Mouse (Mus musculus) lung, postnatal 0 days (tissue): ENCODE data around the gene Zfp36l1. TPM values are rescaled to one million over a fixed set of nuclear protein-coding genes. Genes with fewer than 3 reads are reported as not detected.

Experiments used
- ATAC-seq: fragments of 200-750 bp; cut with Nextera tagmentation; 2 replicates; pipeline ENCODE4 v1.8.0; 2017; ENCODE audit warnings: moderate library complexity
- DNase-seq: peaks from one replicate; pipeline ENCODE4 v3.0.0-alpha.2; 2016; ENCODE audit warnings: low spot score
- H3K27ac ChIP-seq: fragments of 300-500 bp; sonication (generic); 2 replicates; pipeline ENCODE4 v1.5.1; 2014; ENCODE audit warnings: antibody characterized with exemption, mild to moderate bottlenecking, low read length, mixed read lengths
- H3K27me3 ChIP-seq: fragments of 300-500 bp; sonication (generic); replicated peaks from 2 replicates; pipeline ENCODE4 v1.6.1; 2014; ENCODE audit warnings: low read length, mixed read lengths; ENCODE audit not compliant: insufficient read depth
- H3K36me3 ChIP-seq: fragments of 300-500 bp; sonication (generic); 2 replicates; pipeline ENCODE4 v1.6.1; 2014; ENCODE audit warnings: low read length, mixed read lengths; ENCODE audit not compliant: insufficient read depth
- H3K4me1 ChIP-seq: fragments of 300-500 bp; sonication (generic); 2 replicates; pipeline ENCODE4 v1.6.1; 2014; ENCODE audit warnings: antibody characterized with exemption, low read depth, low read length, mixed read lengths; ENCODE audit not compliant: insufficient read depth
- H3K4me2 ChIP-seq: fragments of 300-500 bp; sonication (generic); replicated peaks from 2 replicates; pipeline ENCODE4 v1.6.1; 2014; ENCODE audit warnings: low read depth, mild to moderate bottlenecking, low read length, moderate library complexity, mixed read lengths
- H3K4me3 ChIP-seq: fragments of 300-500 bp; sonication (generic); 2 replicates; pipeline ENCODE4 v1.5.1; 2014; ENCODE audit warnings: low read depth, low read length
- H3K9ac ChIP-seq: fragments of 300-500 bp; sonication (generic); replicated peaks from 2 replicates; pipeline ENCODE4 v1.6.1; 2014; ENCODE audit warnings: low read depth, mild to moderate bottlenecking
- H3K9me3 ChIP-seq: fragments of 300-500 bp; sonication (generic); 2 replicates; pipeline ENCODE4 v1.6.1; 2016; ENCODE audit warnings: low read length, mixed read lengths
- CTCF ChIP-seq: IDR thresholded peaks from 2 replicates; pipeline ENCODE4 v1.5.1; 2016; ENCODE audit warnings: antibody characterized with exemption, mild to moderate bottlenecking
- EP300 ChIP-seq: IDR thresholded peaks from 2 replicates; pipeline ENCODE4 v1.6.1; 2016; ENCODE audit warnings: antibody characterized with exemption, mild to moderate bottlenecking, control low read depth
- WGBS: fragments of 180-500 bp; shearing (Covaris S2); extraction: QIAGEN DNeasy Blood & Tissue Kit; methylation state at CpG from one replicate; pipeline ENCODE4 v1.1.7; 2014; 5-methylcytosine and 5-hydroxymethylcytosine counted together
- polyA plus RNA-seq: library from polyadenylated mRNA; unstranded; fragments of >200 nt; fragmentation: Nextera tagmentation; extraction: Ambion mirVana; gene quantifications from 2 replicates; pipeline ENCODE4 v1.2.1, GENCODE M21; 2015

The Zfp36l1 gene
- polyA plus RNA-seq, 1 experiment from 2014 or later, result 123 TPM

DNA sequence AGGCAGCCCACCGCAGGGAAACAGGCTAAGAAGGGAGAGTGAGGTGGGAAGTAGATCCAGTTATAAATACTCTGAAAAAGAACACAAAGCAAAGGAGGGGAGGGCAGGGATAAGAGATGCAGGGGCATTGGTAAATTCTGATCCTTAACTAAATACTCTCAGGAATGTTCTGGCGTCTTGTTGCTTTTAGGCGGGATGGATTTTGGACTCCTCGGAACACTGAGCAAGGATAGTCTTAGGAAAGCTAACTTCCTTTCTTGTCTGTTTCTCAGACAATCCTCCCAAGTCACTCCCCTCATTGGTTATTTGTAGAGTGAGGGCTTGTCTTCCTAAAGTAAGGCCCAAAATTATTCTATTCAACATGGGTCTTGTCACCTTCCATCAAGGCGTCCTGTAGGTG, 12.5 kb upstream of the Zfp36l1 start:
- WGBS, result 84% methylated on average over 5 of the region's 5 CpGs
- Histone ChIP-seq H3K9ac (no peak overlapping the region), H3K27me3 (no peaks in the 10 kb centered on the region), H3K27ac (no peak overlapping the region), H3K4me3 (no peak overlapping the region), H3K4me2 (no peak overlapping the region), H3K9me3 (no peaks in the 10 kb centered on the region), H3K4me1 (peaks cover 39% of the 10 kb centered on the region), H3K36me3 (no peaks in the 10 kb centered on the region)
- ATAC-seq (no peak), DNase-seq (no peak)
- TF ChIP-seq EP300 (no peak), CTCF (no peak)

DNA sequence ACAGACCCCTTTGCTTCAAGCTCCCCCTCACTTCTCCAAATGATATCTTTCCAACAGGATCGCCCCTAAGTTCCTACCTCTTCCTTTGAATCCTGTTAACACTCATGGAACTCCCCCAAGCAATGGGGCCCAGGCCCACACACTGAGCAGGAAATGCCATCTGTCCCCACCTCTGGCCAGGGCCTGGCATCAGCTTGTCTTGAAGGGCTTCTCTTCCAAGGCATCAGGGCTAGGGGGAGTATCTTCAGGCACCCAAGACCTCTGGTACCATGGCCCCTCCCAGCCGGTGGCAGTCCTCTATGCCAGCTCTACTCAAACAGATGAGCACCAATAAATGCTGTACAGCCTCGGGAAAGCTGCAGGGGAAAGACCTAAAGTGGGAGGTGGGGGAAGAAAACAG, 11.9 kb upstream of the Zfp36l1 start:
- no peak for TF ChIP-seq CTCF
- Histone ChIP-seq H3K9ac (no peak overlapping the region), H3K4me2 (no peak overlapping the region), H3K27me3 (no peaks in the 10 kb centered on the region), H3K36me3 (no peaks in the 10 kb centered on the region), H3K4me3 (no peak overlapping the region), H3K27ac (no peak overlapping the region), H3K4me1 (peaks cover 33% of the 10 kb centered on the region), H3K9me3 (no peaks in the 10 kb centered on the region)
- 62% methylated on average over 3 of the region's 3 CpGs for WGBS
- ATAC-seq (no peak), DNase-seq (no peak)

DNA sequence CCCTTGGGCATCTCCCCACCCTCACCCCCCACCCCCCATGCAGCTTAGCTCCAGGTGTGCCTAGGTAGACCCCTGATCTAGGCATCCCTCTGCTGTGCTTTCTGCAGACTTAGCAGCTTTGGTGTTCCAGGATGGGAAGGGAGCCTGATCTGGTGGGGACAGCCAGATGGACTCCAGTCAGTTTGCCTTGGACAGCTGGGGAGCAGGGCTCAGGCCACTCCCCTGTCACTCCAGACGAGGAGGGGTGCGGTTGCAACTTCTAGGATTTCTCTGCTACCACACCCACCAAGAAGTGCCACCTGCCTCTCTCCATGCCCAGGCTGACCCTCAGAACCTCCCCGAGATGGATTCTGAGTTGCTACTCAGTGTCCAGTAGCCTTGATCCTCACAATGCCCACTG, 11.4 kb upstream of the Zfp36l1 start:
- H3K4me1 ChIP-seq, result peaks cover 30% of the 10 kb centered on the region

DNA sequence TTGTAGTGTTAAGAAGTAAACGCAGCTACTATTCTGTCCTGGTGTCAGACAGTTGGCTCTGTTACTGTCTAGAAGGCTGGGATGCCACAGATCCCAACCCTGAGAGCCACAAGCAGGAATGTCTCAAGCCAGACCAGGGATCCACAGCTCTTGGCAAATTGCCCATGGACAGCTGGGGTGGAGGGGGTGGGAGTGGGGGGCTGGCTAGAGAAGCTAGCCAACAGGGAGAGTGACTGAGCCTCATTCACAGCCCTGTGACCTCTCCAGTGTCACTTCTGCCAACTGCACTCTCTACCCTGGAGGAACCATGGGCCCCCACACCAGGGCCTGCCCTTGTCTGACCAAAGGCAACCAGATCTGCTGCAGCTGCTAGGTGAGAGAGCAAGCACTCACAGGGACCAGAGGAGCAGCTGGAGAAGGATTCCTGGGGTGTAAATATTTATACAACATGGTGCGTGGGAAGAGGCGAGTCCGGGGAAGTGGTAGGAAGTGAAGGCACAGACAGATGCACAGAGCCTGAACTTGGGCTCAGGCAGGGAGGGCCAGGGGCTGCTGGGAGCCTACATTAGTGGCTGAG, 10.5 kb upstream of the Zfp36l1 start:
- 15% methylated on average over 4 of the region's 4 CpGs for WGBS
- Histone ChIP-seq H3K4me1 (peaks cover 30% of the 10 kb centered on the region), H3K27me3 (no peaks in the 10 kb centered on the region), H3K4me3 (no peak overlapping the region), H3K27ac (peak overlapping the region; percentile 78), H3K4me2 (no peak overlapping the region), H3K36me3 (no peaks in the 10 kb centered on the region), H3K9me3 (no peaks in the 10 kb centered on the region), H3K9ac (no peak overlapping the region)
- peak; percentile 87 for ATAC-seq
- DNase-seq, result peak; percentile 89
- peak; percentile 77 for TF ChIP-seq EP300
- no peak for TF ChIP-seq CTCF

More for the DNA sequence above, 11.4 kb upstream of the Zfp36l1 start:
- Histone ChIP-seq H3K36me3 (no peaks in the 10 kb centered on the region), H3K27me3 (no peaks in the 10 kb centered on the region), H3K27ac (peak overlapping the region; percentile 43), H3K9me3 (no peaks in the 10 kb centered on the region), H3K9ac (no peak overlapping the region), H3K4me3 (no peak overlapping the region), H3K4me2 (no peak overlapping the region)
- TF ChIP-seq CTCF (no peak), EP300 (no peak)
- no peak for ATAC-seq
- WGBS, result 48% methylated on average over 3 of the region's 3 CpGs
- no peak for DNase-seq

DNA sequence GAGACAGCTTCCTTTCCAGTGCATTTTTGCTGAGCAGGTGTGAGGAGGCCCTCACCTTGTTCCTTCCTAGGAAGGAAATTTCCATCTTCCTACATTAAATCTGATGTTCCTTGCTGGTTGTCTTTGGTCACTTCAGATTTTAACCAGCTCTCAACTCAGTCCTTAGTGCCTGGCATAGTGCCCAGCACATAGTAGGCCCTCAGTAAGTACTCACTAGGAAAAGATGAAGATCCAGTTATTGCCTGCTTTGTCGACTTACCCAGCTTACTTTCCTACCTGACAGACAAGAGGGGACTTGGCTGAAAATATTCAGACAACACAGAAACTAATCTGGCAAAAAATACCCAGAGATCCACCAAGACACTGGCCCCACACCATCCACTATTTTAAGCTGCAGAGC, 8.6 kb upstream of the Zfp36l1 start:
- DNase-seq (no peak), ATAC-seq (no peak)
- Histone ChIP-seq H3K4me3 (no peak overlapping the region), H3K36me3 (no peaks in the 10 kb centered on the region), H3K9ac (no peak overlapping the region), H3K27ac (peak overlapping the region; percentile 78; the same call in 1 of the 2 replicates), H3K4me1 (peaks cover 41% of the 10 kb centered on the region), H3K27me3 (no peaks in the 10 kb centered on the region), H3K9me3 (no peaks in the 10 kb centered on the region), H3K4me2 (no peak overlapping the region)
- 62% methylated on average over 1 of the region's 1 CpGs for WGBS
- no peak for TF ChIP-seq CTCF
- no peak for TF ChIP-seq EP300

DNA sequence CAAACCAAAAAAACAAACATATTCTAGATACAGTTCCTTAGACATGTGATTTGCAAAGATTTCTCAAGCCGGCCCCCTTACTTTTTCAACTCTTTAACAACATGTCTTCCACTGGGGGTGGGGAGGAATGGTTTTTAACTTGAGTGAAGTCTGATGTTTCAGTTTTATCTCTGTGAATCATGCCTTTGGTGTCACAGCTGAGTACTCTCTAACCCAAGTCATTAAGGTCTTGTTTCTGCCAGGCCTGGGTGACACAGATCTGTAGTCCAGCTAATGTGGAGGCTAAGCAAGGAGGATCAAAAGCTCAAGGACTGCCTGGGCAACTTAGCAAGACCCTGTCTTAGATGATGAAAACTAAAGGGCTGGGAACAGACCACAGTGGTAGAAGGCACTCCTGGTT, 5.8 kb upstream of the Zfp36l1 start:
- H3K4me1 ChIP-seq, result peaks cover 36% of the 10 kb centered on the region
- no peaks in the 10 kb centered on the region for H3K9me3 ChIP-seq
- ATAC-seq, result no peak
- TF ChIP-seq EP300, result peak; percentile 54; the same call in 1 of the 2 replicates
- no peak for TF ChIP-seq CTCF
- no peak overlapping the region for H3K4me2 ChIP-seq
- peak; percentile 79 for DNase-seq
- H3K36me3 ChIP-seq, result no peaks in the 10 kb centered on the region
- 57% methylated on average over 1 of the region's 1 CpGs for WGBS
- no peak overlapping the region for H3K27ac ChIP-seq
- H3K4me3 ChIP-seq, result no peak overlapping the region
- H3K9ac ChIP-seq, result no peak overlapping the region
- H3K27me3 ChIP-seq, result no peaks in the 10 kb centered on the region
